Mouse (Mus musculus) intestine, embryonic 14.5 days (tissue): Measurements from ENCODE around the gene Rps2. TPM values are rescaled to one million over a fixed set of nuclear protein-coding genes. Genes with fewer than 3 reads are reported as not detected.

Experiments
- ATAC-seq: fragments of 200-750 bp; cut with Nextera tagmentation; replicated peaks from 2 replicates; pipeline ENCODE4 v1.8.0; 2017; ENCODE audit warnings: low read depth, moderate number of reproducible peaks, moderate TSS enrichment, moderate library complexity; ENCODE audit not compliant: low FRiP score, low TSS enrichment
- DNase-seq: peaks from one replicate; pipeline ENCODE4 v3.0.0-alpha.2; 2018; ENCODE audit warnings: low spot score
- H3K27ac ChIP-seq: fragments of 300-500 bp; sonication (generic); 2 replicates; pipeline ENCODE4 v1.5.1; 2014; ENCODE audit warnings: low read depth, mild to moderate bottlenecking, control low read depth
- H3K27me3 ChIP-seq: fragments of 300-500 bp; sonication (generic); replicated peaks from 2 replicates; pipeline ENCODE4 v1.6.1; 2014; ENCODE audit warnings: low read length, control low read depth; ENCODE audit not compliant: control insufficient read depth, insufficient read depth
- H3K36me3 ChIP-seq: fragments of 300-500 bp; sonication (generic); 2 replicates; pipeline ENCODE4 v1.6.1; 2014; ENCODE audit warnings: low read length, control low read depth; ENCODE audit not compliant: control insufficient read depth, insufficient read depth
- H3K4me1 ChIP-seq: fragments of 300-500 bp; sonication (generic); replicated peaks from 2 replicates; pipeline ENCODE4 v1.6.1; 2014; ENCODE audit warnings: low read length, control low read depth, mixed read lengths; ENCODE audit not compliant: control insufficient read depth, insufficient read depth
- H3K4me2 ChIP-seq: fragments of 300-500 bp; sonication (generic); 2 replicates; pipeline ENCODE4 v1.6.1; 2014; ENCODE audit warnings: low read length
- H3K4me3 ChIP-seq: fragments of 300-500 bp; sonication (generic); 2 replicates; pipeline ENCODE4 v1.5.1; 2014; ENCODE audit warnings: low read depth, low read length, control low read depth, mixed read lengths
- H3K9ac ChIP-seq: fragments of 300-500 bp; sonication (generic); 2 replicates; pipeline ENCODE4 v1.6.1; 2014; ENCODE audit warnings: mild to moderate bottlenecking, low read length
- H3K9me3 ChIP-seq: fragments of 300-500 bp; sonication (generic); 2 replicates; pipeline ENCODE4 v1.6.1; 2016; ENCODE audit warnings: low read length, control low read depth; ENCODE audit not compliant: control insufficient read depth
- WGBS: fragments of 180-500 bp; shearing (Covaris S2); extraction: QIAGEN DNeasy Blood & Tissue Kit; methylation state at CpG from one replicate; pipeline ENCODE4 v1.1.7; 2014; 5-methylcytosine and 5-hydroxymethylcytosine counted together
- polyA plus RNA-seq: library from polyadenylated mRNA; unstranded; fragments of >200 nt; fragmentation: Nextera tagmentation; extraction: Ambion mirVana; gene quantifications from 2 replicates; pipeline ENCODE4 v1.2.1, GENCODE M21; 2014

Gene Rps2
- polyA plus RNA-seq, 1 experiment from 2014 or later = 1,859 TPM

DNA sequence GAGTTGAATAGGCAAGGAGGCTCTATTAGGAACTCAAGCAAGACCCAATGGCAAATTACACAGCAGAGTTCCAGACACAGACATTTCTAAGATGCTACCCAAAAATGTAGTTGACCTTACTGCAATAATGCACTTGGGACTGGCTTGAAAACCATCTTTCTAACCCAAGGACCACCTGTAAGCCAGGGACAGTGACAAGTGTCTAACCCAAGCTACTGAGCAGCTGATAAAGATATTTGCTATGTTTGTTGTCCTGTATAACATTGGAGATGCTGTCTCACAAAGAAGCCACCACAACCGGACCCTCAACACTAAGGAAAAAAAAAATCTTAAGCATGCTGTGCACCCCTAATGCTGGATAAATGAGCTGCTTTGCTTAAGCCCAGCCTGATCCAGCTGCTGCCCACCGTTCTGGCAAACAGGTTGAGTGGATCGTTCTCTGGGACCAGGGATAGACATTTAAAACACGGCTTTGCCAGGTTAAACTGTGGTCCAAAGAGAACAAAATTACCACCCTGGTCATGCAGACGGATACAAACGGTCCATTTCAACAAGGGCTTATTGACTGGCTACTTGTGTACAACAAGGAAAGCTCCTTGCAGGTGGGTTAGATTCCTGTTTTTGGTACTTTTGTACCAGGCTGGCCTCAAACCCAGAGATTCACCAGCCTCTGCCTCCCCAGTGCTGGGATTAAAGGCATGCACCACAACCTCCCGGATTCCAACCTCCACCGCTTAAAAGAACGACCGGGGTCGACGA lies 5.4 kb downstream of the Rps2 start:
- Histone ChIP-seq H3K4me3 (peak overlapping the region; percentile 70), H3K27ac (0 out of 2 replicates have a peak overlapping the region, but pooled peaks have one; percentile 62), H3K9ac (peak overlapping the region; percentile 72), H3K36me3 (peaks cover 18% of the 10 kb centered on the region), H3K4me1 (peaks cover 23% of the 10 kb centered on the region), H3K4me2 (peak overlapping the region; percentile 67), H3K27me3 (no peaks in the 10 kb centered on the region), H3K9me3 (no peaks in the 10 kb centered on the region)
- under 1% methylated on average over 12 of the region's 12 CpGs for WGBS
- DNase-seq (no peak), ATAC-seq (no peak)

DNA sequence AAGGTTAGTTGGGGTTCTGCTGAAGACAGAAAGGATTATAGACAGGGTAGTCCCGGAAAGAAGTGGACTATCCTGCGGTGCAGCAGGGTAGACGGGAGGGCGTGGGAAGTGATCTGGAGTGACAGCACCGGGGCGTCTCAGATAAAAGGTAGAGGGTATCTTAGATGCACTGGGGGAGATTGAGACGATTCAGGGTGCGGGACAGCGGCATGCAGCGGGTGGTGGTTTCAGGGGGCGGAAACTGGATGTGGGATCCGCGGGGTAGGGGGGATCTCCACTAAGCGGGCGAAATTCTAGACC lies 5.9 kb downstream of the Rps2 start:
- Histone ChIP-seq H3K4me1 (peaks cover 23% of the 10 kb centered on the region), H3K4me3 (peak overlapping the region; percentile 70), H3K27ac (peak overlapping the region; percentile 62), H3K27me3 (no peaks in the 10 kb centered on the region), H3K9me3 (no peaks in the 10 kb centered on the region), H3K9ac (peak overlapping the region; percentile 72), H3K4me2 (peak overlapping the region; percentile 67), H3K36me3 (peaks cover 18% of the 10 kb centered on the region)
- DNase-seq (no peak), ATAC-seq (no peak)
- under 1% methylated on average over 15 of the region's 15 CpGs for WGBS

- peak; percentile 99 for DNase-seq
- Histone ChIP-seq H3K4me3 (peak within 1 kb of the TSS; percentile 70), H3K36me3 (peaks cover 18% of the 10 kb centered on the region), H3K9me3 (no peaks in the 10 kb centered on the region), H3K27me3 (no peaks in the 10 kb centered on the region), H3K4me1 (peaks cover 23% of the 10 kb centered on the region), H3K27ac (peak within 1 kb of the TSS; percentile 62), H3K9ac (peak within 1 kb of the TSS; percentile 72), H3K4me2 (peak within 1 kb of the TSS; percentile 67)
- WGBS = under 1% methylated on average over 30 of the region's 30 CpGs
- peak; percentile 48 for ATAC-seq
Measured at GRCm38 (mm10) chr17:24724184-24724583, 6.3 kb downstream of the Rps2 start, which contains the start of gene Ndufb10. Gene Ndufb10 (minus strand): TSS chr17:24724478.

DNA sequence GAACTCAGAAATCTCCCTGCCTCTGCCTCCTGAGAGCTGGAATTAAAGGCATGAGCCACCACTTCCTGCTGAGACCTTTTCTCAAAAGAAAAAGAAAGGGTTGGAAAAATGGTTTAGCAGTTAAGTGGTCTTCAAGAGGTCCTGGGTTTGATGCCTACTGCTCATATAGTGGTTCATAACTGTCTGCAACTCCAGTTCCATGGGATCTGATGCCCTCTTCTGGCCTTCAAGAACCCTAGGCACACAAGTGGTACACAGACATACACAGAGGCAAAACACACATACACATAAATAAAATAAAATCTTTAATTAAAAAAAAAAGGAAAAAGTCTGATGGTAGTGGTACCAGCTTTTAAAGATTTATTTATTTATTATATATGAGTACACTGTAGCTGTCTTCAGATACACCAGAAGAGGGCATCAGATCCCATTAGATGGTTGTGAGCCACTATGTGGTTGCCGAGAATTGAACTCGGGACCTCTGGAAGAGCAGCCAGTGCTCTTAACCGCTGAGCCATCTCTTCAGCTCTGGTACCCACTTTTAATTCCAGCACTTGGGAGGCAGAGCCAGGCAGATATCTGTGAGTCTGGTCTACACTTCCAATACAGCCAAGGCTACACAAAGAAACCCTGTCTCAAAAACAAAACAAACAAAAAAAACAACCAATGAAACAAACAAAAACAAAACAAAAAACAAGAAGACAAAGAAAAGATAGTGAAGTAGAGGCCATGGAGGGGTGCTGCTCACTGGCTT lies 7.9 kb downstream of the Rps2 start:
- ATAC-seq (no peak), DNase-seq (no peak)
- Histone ChIP-seq H3K9ac (no peak overlapping the region), H3K27ac (no peak overlapping the region), H3K4me3 (no peak overlapping the region), H3K27me3 (no peaks in the 10 kb centered on the region), H3K4me1 (peaks cover 23% of the 10 kb centered on the region), H3K9me3 (no peaks in the 10 kb centered on the region), H3K36me3 (peaks cover 16% of the 10 kb centered on the region), H3K4me2 (no peak overlapping the region)
- 65% methylated on average over 3 of the region's 3 CpGs for WGBS

DNA sequence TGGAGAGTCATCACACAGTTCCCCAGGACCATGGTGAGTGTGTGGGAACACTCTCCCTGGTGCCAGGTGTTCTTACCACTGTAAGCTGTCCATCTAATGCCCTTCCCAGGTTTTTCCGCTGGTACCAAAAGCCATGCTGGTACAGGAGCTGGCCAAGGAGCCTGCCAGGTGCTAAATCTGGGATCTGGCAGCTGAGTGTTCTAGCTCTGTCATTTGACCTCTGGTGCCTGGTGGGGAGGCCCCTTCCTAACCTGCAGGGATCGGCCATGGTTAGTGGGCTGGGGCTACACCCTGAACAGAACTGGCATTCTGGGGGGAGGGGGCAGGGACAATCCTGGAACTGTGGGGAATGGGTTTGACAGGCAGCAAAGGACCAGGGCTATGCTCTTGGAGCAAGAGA lies 9.7 kb downstream of the Rps2 start, which contains the start of gene Rpl3l:
TSS of gene Rpl3l (plus strand) at position 203 of the 400 bp plus-strand sequence.
- 0 out of 2 replicates have a peak, but pooled peaks cover under 1% of the 10 kb centered on the region for H3K36me3 ChIP-seq
- no peak within 1 kb of the TSS for H3K27ac ChIP-seq
- H3K4me2 ChIP-seq = no peak within 1 kb of the TSS
- no peaks in the 10 kb centered on the region for H3K9me3 ChIP-seq
- no peaks in the 10 kb centered on the region for H3K27me3 ChIP-seq
- peaks cover 8% of the 10 kb centered on the region; the same call in 1 of the 2 replicates for H3K4me1 ChIP-seq
- DNase-seq (no peak), ATAC-seq (no peak)
- 70% methylated on average over 2 of the region's 2 CpGs for WGBS
- no peak within 1 kb of the TSS for H3K4me3 ChIP-seq
- H3K9ac ChIP-seq = no peak within 1 kb of the TSS

DNA sequence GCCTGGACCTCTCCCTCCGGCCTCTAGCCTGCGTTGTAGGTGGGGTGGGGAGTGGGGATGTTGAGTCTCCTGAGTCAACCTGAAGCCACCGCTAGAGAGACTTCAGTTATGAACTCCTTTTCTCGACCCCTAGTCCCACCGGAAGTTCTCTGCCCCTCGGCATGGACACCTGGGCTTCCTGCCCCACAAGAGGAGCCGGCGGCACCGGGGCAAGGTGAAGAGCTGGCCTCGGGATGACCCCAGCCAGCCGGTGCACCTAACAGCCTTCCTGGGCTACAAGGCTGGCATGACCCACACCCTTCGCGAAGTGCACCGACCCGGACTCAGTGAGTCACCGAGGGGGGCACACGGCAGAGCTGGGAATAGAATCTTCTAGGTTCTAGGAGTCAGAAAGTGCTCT lies 10.3 kb downstream of the Rps2 start:
- Histone ChIP-seq H3K4me3 (no peak overlapping the region), H3K27me3 (no peaks in the 10 kb centered on the region), H3K9ac (no peak overlapping the region), H3K27ac (no peak overlapping the region), H3K4me1 (peaks cover 3% of the 10 kb centered on the region; the same call in 1 of the 2 replicates), H3K36me3 (no peaks in the 10 kb centered on the region), H3K9me3 (no peaks in the 10 kb centered on the region), H3K4me2 (no peak overlapping the region)
- DNase-seq (no peak), ATAC-seq (no peak)
- 69% methylated on average over 17 of the region's 17 CpGs for WGBS

DNA sequence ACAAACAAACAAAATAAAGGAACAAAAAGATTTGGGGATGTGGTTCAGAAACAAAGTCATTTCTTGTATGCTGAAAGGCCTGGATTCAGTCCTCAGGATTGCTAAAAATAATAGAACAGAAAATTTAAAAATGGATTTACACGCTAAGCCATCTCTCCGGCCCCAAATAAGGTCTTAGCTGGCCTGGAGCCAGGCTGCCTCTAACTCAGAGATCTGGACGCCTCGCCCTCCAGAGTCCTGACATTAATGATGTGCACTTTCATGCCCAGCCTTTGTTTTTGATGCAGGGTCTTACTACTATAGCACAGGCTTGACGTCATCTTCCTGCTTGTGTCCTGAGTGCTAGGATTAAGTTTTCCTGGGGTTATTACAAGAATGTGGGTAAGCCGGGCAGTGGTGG lies 11.2 kb downstream of the Rps2 start:
- 66% methylated on average over 6 of the region's 6 CpGs for WGBS
- Histone ChIP-seq H3K9ac (no peak overlapping the region), H3K4me3 (no peak overlapping the region), H3K9me3 (no peaks in the 10 kb centered on the region), H3K36me3 (no peaks in the 10 kb centered on the region), H3K4me2 (no peak overlapping the region), H3K27me3 (no peaks in the 10 kb centered on the region), H3K4me1 (no peaks in the 10 kb centered on the region), H3K27ac (no peak overlapping the region)
- ATAC-seq (no peak), DNase-seq (no peak)

DNA sequence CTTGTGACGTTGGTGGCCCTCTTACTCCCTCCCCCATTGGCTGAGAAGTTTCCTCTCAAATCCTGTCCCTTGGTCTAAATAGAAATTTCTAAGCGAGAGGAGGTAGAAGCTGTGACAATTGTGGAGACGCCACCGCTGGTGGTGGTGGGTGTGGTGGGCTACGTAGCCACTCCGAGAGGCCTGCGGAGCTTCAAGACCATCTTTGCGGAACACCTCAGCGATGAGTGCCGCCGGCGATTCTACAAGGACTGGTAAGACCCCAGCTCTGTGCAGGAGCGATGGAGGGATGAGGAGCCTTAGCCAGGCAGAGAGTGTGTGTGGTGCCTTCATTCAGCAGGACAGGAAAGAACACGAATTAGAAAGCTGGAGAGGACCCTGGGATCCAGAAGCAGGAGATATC lies 12.9 kb downstream of the Rps2 start:
- Histone ChIP-seq H3K4me2 (no peak overlapping the region), H3K4me1 (peaks cover under 1% of the 10 kb centered on the region; the same call in 1 of the 2 replicates), H3K36me3 (no peaks in the 10 kb centered on the region), H3K4me3 (no peak overlapping the region), H3K9me3 (no peaks in the 10 kb centered on the region), H3K27me3 (no peaks in the 10 kb centered on the region), H3K9ac (no peak overlapping the region), H3K27ac (no peak overlapping the region)
- DNase-seq = no peak
- 80% methylated on average over 14 of the region's 14 CpGs for WGBS
- no peak for ATAC-seq
